Mouse (Mus musculus) midbrain, embryonic 10.5 days (tissue): ENCODE results near the gene Cd27. TPM values are rescaled to one million over a fixed set of nuclear protein-coding genes. Genes with fewer than 3 reads are reported as not detected.

Source experiments
- DNase-seq: peaks from one replicate; pipeline ENCODE4 v3.0.0-alpha.2; 2017; ENCODE audit warnings: low spot score
- H3K27ac ChIP-seq: fragments of 300-500 bp; sonication (generic); replicated peaks from 2 replicates; pipeline ENCODE4 v1.5.1; 2016; ENCODE audit warnings: mild to moderate bottlenecking
- H3K27me3 ChIP-seq: fragments of 300-500 bp; sonication (generic); 2 replicates; pipeline ENCODE4 v1.6.1; 2016; ENCODE audit warnings: low read depth, mild to moderate bottlenecking; ENCODE audit not compliant: poor library complexity, severe bottlenecking
- H3K36me3 ChIP-seq: fragments of 300-500 bp; sonication (generic); 2 replicates; pipeline ENCODE4 v1.6.1; 2016; ENCODE audit warnings: mild to moderate bottlenecking, moderate library complexity
- H3K4me1 ChIP-seq: fragments of 300-500 bp; sonication (generic); 2 replicates; pipeline ENCODE4 v1.6.1; 2016
- H3K4me3 ChIP-seq: fragments of 300-500 bp; sonication (generic); 2 replicates; pipeline ENCODE4 v1.5.1; 2016; ENCODE audit warnings: mild to moderate bottlenecking, moderate library complexity
- H3K9me3 ChIP-seq: fragments of 300-500 bp; sonication (generic); replicated peaks from 2 replicates; pipeline ENCODE4 v1.6.1; 2016; ENCODE audit warnings: mild to moderate bottlenecking
- WGBS: fragments of 180-500 bp; shearing (Covaris S2); methylation state at CpG from one replicate; pipeline ENCODE4 v1.1.7; 2016; 5-methylcytosine and 5-hydroxymethylcytosine counted together
- polyA plus RNA-seq: library from polyadenylated mRNA; unstranded; fragments of >200 nt; fragmentation: Nextera tagmentation; extraction: Ambion mirVana; gene quantifications from 2 replicates; pipeline ENCODE4 v1.2.1, GENCODE M21; 2016

Cd27 gene
- polyA plus RNA-seq, 1 experiment from 2014 or later, result 2.2 TPM

- Histone ChIP-seq H3K27ac (no peak overlapping the region), H3K9me3 (no peaks in the 10 kb centered on the region), H3K36me3 (peaks cover 11% of the 10 kb centered on the region; the same call in 1 of the 2 replicates), H3K4me1 (0 out of 2 replicates have a peak, but pooled peaks cover 2% of the 10 kb centered on the region), H3K4me3 (no peak overlapping the region), H3K27me3 (no peaks in the 10 kb centered on the region)
- DNase-seq, result no peak
- 71% methylated on average over 2 of the region's 2 CpGs for WGBS
These were observed 14.7 kb downstream of the Cd27 start for GRCm38 (mm10) chr6:125222146-125222545.

GRCm38 (mm10) chr6:125221115-125221745 lies 15.6 kb downstream of the Cd27 start:
- DNase-seq, result no peak
- H3K4me3 ChIP-seq, result no peak overlapping the region
- H3K27me3 ChIP-seq, result peaks cover 8% of the 10 kb centered on the region
- no peak overlapping the region for H3K27ac ChIP-seq
- WGBS, result 93% methylated on average over 20 of the region's 20 CpGs
- H3K9me3 ChIP-seq, result no peaks in the 10 kb centered on the region
- peaks cover 11% of the 10 kb centered on the region; the same call in 1 of the 2 replicates for H3K36me3 ChIP-seq
- H3K4me1 ChIP-seq, result peaks cover 7% of the 10 kb centered on the region

GRCm38 (mm10) chr6:125218963-125219362 lies 17.8 kb downstream of the Cd27 start:
- peak; percentile 30 for DNase-seq
- Histone ChIP-seq H3K36me3 (peaks cover 11% of the 10 kb centered on the region; the same call in 1 of the 2 replicates), H3K9me3 (no peaks in the 10 kb centered on the region), H3K27me3 (peaks cover 11% of the 10 kb centered on the region), H3K4me1 (peaks cover 16% of the 10 kb centered on the region), H3K27ac (no peak overlapping the region), H3K4me3 (no peak overlapping the region)
- WGBS, result 86% methylated on average over 4 of the region's 4 CpGs

GRCm38 (mm10) chr6:125217899-125218298 lies 18.9 kb downstream of the Cd27 start:
- Histone ChIP-seq H3K4me1 (peaks cover 16% of the 10 kb centered on the region), H3K36me3 (peaks cover 7% of the 10 kb centered on the region; the same call in 1 of the 2 replicates), H3K27me3 (peaks cover 20% of the 10 kb centered on the region), H3K4me3 (no peak overlapping the region), H3K9me3 (no peaks in the 10 kb centered on the region), H3K27ac (no peak overlapping the region)
- 92% methylated on average over 11 of the region's 11 CpGs for WGBS
- no peak for DNase-seq

GRCm38 (mm10) chr6:125216898-125217297 lies 19.9 kb downstream of the Cd27 start:
- H3K4me1 ChIP-seq, result peaks cover 16% of the 10 kb centered on the region
- DNase-seq, result no peak

GRCm38 (mm10) chr6:125215148-125215954 lies 21.5 kb downstream of the Cd27 start, which contains the start of gene Vamp1:
Gene Vamp1 (plus strand): TSS chr6:125215551.
- peaks cover 27% of the 10 kb centered on the region for H3K27me3 ChIP-seq
- DNase-seq, result peak; percentile 91
- H3K36me3 ChIP-seq, result peaks cover 7% of the 10 kb centered on the region; the same call in 1 of the 2 replicates
- H3K4me3 ChIP-seq, result peak within 1 kb of the TSS; percentile 80
- H3K4me1 ChIP-seq, result peaks cover 16% of the 10 kb centered on the region
- H3K27ac ChIP-seq, result peak within 1 kb of the TSS; percentile 87
- WGBS, result under 1% methylated on average over 48 of the region's 48 CpGs
- no peaks in the 10 kb centered on the region for H3K9me3 ChIP-seq

More at GRCm38 (mm10) chr6:125216898-125217297, 19.9 kb downstream of the Cd27 start:
- 80% methylated on average over 2 of the region's 2 CpGs for WGBS
- Histone ChIP-seq H3K27me3 (peaks cover 24% of the 10 kb centered on the region), H3K4me3 (no peak overlapping the region), H3K27ac (no peak overlapping the region), H3K9me3 (no peaks in the 10 kb centered on the region), H3K36me3 (peaks cover 7% of the 10 kb centered on the region; the same call in 1 of the 2 replicates)

- no peaks in the 10 kb centered on the region for H3K36me3 ChIP-seq
- H3K4me3 ChIP-seq, result no peak overlapping the region
- 78% methylated on average over 6 of the region's 6 CpGs for WGBS
These were observed 23.1 kb downstream of the Cd27 start for GRCm38 (mm10) chr6:125213715-125214114.

GRCm38 (mm10) chr6:125213129-125213528 lies 23.7 kb downstream of the Cd27 start:
- H3K27ac ChIP-seq, result no peak overlapping the region
- peaks cover 27% of the 10 kb centered on the region for H3K27me3 ChIP-seq
- H3K4me3 ChIP-seq, result no peak overlapping the region
- no peaks in the 10 kb centered on the region for H3K9me3 ChIP-seq
- H3K36me3 ChIP-seq, result no peaks in the 10 kb centered on the region
- 72% methylated on average over 6 of the region's 6 CpGs for WGBS
- peaks cover 14% of the 10 kb centered on the region for H3K4me1 ChIP-seq
- no peak for DNase-seq

More at GRCm38 (mm10) chr6:125213715-125214114, 23.1 kb downstream of the Cd27 start:
- DNase-seq, result no peak
- peaks cover 14% of the 10 kb centered on the region for H3K4me1 ChIP-seq
- peaks cover 27% of the 10 kb centered on the region for H3K27me3 ChIP-seq
- no peak overlapping the region for H3K27ac ChIP-seq
- H3K9me3 ChIP-seq, result no peaks in the 10 kb centered on the region

- H3K9me3 ChIP-seq, result no peaks in the 10 kb centered on the region
- peaks cover 14% of the 10 kb centered on the region for H3K4me1 ChIP-seq
- H3K36me3 ChIP-seq, result no peaks in the 10 kb centered on the region
- H3K4me3 ChIP-seq, result no peak overlapping the region
- DNase-seq, result no peak
- H3K27me3 ChIP-seq, result peaks cover 27% of the 10 kb centered on the region
- H3K27ac ChIP-seq, result no peak overlapping the region
- WGBS, result 61% methylated on average over 2 of the region's 2 CpGs
These were observed 24.2 kb downstream of the Cd27 start for GRCm38 (mm10) chr6:125212621-125213020.

- 64% methylated on average over 1 of the region's 1 CpGs for WGBS
- Histone ChIP-seq H3K4me1 (peaks cover 3% of the 10 kb centered on the region; the same call in 1 of the 2 replicates), H3K27ac (no peak overlapping the region), H3K9me3 (no peaks in the 10 kb centered on the region), H3K36me3 (no peaks in the 10 kb centered on the region), H3K27me3 (peaks cover 19% of the 10 kb centered on the region; the same call in 1 of the 2 replicates), H3K4me3 (no peak overlapping the region)
- DNase-seq, result no peak
These were observed 26.4 kb downstream of the Cd27 start for GRCm38 (mm10) chr6:125210436-125210835.

GRCm38 (mm10) chr6:125197166-125197565 lies 39.6 kb downstream of the Cd27 start:
- H3K4me1 ChIP-seq, result peaks cover 40% of the 10 kb centered on the region
- whole genome bisulfite sequencing, result 85% methylated on average over 5 of the region's 5 CpGs
- 0 out of 2 replicates have a peak overlapping the region, but pooled peaks have one; percentile 50 for H3K27ac ChIP-seq
- DNase-seq, result no peak
- no peaks in the 10 kb centered on the region for H3K27me3 ChIP-seq
- peaks cover 26% of the 10 kb centered on the region for H3K36me3 ChIP-seq
- no peak overlapping the region for H3K4me3 ChIP-seq
- no peaks in the 10 kb centered on the region for H3K9me3 ChIP-seq

GRCm38 (mm10) chr6:125196301-125196700 lies 40.5 kb downstream of the Cd27 start:
- H3K4me1 ChIP-seq, result peaks cover 40% of the 10 kb centered on the region
- no peak for DNase-seq
- 41% methylated on average over 3 of the region's 3 CpGs for WGBS
- no peaks in the 10 kb centered on the region for H3K27me3 ChIP-seq
- no peak overlapping the region for H3K4me3 ChIP-seq
- 0 out of 2 replicates have a peak overlapping the region, but pooled peaks have one; percentile 50 for H3K27ac ChIP-seq
- no peaks in the 10 kb centered on the region for H3K9me3 ChIP-seq
- H3K36me3 ChIP-seq, result peaks cover 26% of the 10 kb centered on the region
